8 mouse cellular contexts compared by ENCODE assay signal in the genomic region with DNA sequence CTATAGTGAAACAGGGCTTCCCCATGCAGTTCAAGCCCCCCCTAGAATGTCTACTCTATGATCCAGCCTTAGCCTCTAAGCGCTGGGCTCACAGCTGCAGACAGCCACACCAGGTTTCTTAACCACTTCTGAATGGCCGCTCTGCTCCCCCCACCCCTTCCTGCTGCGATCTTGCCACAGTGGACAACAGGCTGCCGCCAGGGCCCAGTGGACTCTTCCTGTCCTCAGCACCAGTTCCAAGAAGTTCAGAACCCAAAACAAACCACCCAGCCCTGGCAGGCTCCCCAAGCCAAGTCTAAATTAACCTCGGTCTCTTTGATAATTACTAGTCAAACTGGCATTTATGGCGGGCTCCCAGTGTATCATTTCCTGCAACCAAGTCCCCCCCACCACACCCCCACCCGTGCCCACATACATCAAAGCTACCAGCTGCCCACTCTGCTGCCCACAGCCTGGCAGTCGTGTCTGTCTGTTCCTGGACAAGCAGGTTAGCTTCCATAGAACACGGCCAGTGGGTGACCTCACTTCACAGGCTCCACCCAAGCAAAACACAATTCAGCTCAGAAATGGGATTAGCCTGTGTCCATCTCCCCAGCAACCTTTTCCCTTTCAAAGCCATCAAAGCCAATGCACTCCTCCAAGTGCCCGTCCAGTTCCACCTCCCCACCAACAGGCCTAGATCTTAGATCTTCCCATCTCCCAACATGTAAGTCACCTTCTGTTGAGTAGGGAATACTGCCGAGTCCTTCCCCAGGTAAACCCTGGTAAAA. TPM values are rescaled to one million over a fixed set of nuclear protein-coding genes. Genes with fewer than 3 reads are reported as not detected.
DNase-seq lines count a peak whose midpoint lies in the region; ATAC-seq and TF ChIP-seq lines count a peak whose summit lies in the region.

No protein-coding gene starts in this region.

- H3K36me3 ChIP-seq in embryonic facial prominence, embryonic 12.5 days, result peaks cover 29% of the 10 kb centered on the region
- H3K36me3 ChIP-seq in hindbrain, embryonic 15.5 days, result peaks cover 16% of the 10 kb centered on the region
- H3K36me3 ChIP-seq in liver, postnatal 0 days (replicated peaks; ENCODE audit: insufficient read depth, low read length), result peaks cover 37% of the 10 kb centered on the region

- DNase-seq in lung, adult 2 months, result no peak
- DNase-seq in lung, postnatal 14 days, result no peak
- DNase-seq in liver, postnatal 0 days, result peak; percentile 46
- DNase-seq in ovary, postnatal 36 days (ENCODE audit: low spot score), result no peak
- DNase-seq in ovary, adult 18-20 months (ENCODE audit: low spot score), result no peak
- DNase-seq in right cerebral cortex, postnatal 25 days, result no peak

- no peak for ATAC-seq in embryonic facial prominence, embryonic 12.5 days (ENCODE audit: insufficient number of reproducible peaks, insufficient read depth, low FRiP score, low TSS enrichment)
- ATAC-seq in hindbrain, embryonic 15.5 days (ENCODE audit: low FRiP score, low read depth), result no peak
- no peak for ATAC-seq in liver, postnatal 0 days

- WGBS in lung, adult 2 months, result 4% methylated on average over 11 of the region's 11 CpGs
- WGBS in embryonic facial prominence, embryonic 12.5 days, result 33% methylated on average over 11 of the region's 11 CpGs
- WGBS in hindbrain, embryonic 15.5 days, result 26% methylated on average over 11 of the region's 11 CpGs
- WGBS in liver, postnatal 0 days (ENCODE audit: insufficient replicate concordance), result 10% methylated on average over 11 of the region's 11 CpGs

- H3K27ac ChIP-seq in embryonic facial prominence, embryonic 12.5 days, result no peak overlapping the region
- H3K27ac ChIP-seq in hindbrain, embryonic 15.5 days (replicated peaks), result peak overlapping the region; percentile 92; the same call in 1 of the 2 replicates
- H3K27ac ChIP-seq in liver, postnatal 0 days (ENCODE audit: low read depth), result peak overlapping the region; percentile 87

- H3K9me3 ChIP-seq in embryonic facial prominence, embryonic 12.5 days, result peaks cover 6% of the 10 kb centered on the region; the same call in 1 of the 2 replicates
- no peaks in the 10 kb centered on the region for H3K9me3 ChIP-seq in hindbrain, embryonic 15.5 days
- no peaks in the 10 kb centered on the region for H3K9me3 ChIP-seq in liver, postnatal 0 days (ENCODE audit: low read length)

- no peaks in the 10 kb centered on the region for H3K27me3 ChIP-seq in embryonic facial prominence, embryonic 12.5 days
- H3K27me3 ChIP-seq in hindbrain, embryonic 15.5 days, result no peaks in the 10 kb centered on the region
- H3K27me3 ChIP-seq in liver, postnatal 0 days (ENCODE audit: insufficient read depth, low read length), result no peaks in the 10 kb centered on the region

- no peak for TF ChIP-seq POLR2A in lung, adult 2 months (IDR thresholded peaks at IDR 0.05; ENCODE audit: borderline replicate concordance, extremely low read depth, low read depth, low read length)

- peak overlapping the region; percentile 75 for H3K4me3 ChIP-seq in lung, adult 2 months (replicated peaks; ENCODE audit: extremely low read depth, low read depth, low read length)
- H3K4me3 ChIP-seq in embryonic facial prominence, embryonic 12.5 days, result peak overlapping the region; percentile 91
- H3K4me3 ChIP-seq in hindbrain, embryonic 15.5 days, result peak overlapping the region; percentile 79
- H3K4me3 ChIP-seq in liver, postnatal 0 days (ENCODE audit: low read depth, low read length), result peak overlapping the region; percentile 99

- peak overlapping the region; percentile 89 for H3K4me2 ChIP-seq in embryonic facial prominence, embryonic 12.5 days (replicated peaks)
- peak overlapping the region; percentile 95 for H3K4me2 ChIP-seq in hindbrain, embryonic 15.5 days
- H3K4me2 ChIP-seq in liver, postnatal 0 days (ENCODE audit: low read depth, low read length), result peak overlapping the region; percentile 95

- no peak for TF ChIP-seq CTCF in lung, adult 2 months (IDR thresholded peaks at IDR 0.05; ENCODE audit: insufficient read depth, low read length)
- no peak for TF ChIP-seq CTCF in liver, postnatal 0 days (IDR thresholded peaks at IDR 0.05; ENCODE audit: low read depth)

- TF ChIP-seq EP300 in liver, postnatal 0 days (IDR thresholded peaks at IDR 0.05; ENCODE audit: low read depth), result no peak

- H3K4me1 ChIP-seq in lung, adult 2 months (ENCODE audit: control insufficient read depth, insufficient read depth, low read length), result peaks cover 25% of the 10 kb centered on the region
- peaks cover 39% of the 10 kb centered on the region for H3K4me1 ChIP-seq in embryonic facial prominence, embryonic 12.5 days
- H3K4me1 ChIP-seq in hindbrain, embryonic 15.5 days (replicated peaks), result peaks cover 59% of the 10 kb centered on the region
- H3K4me1 ChIP-seq in liver, postnatal 0 days (ENCODE audit: insufficient read depth), result peaks cover 48% of the 10 kb centered on the region

- peak overlapping the region; percentile 94 for H3K9ac ChIP-seq in embryonic facial prominence, embryonic 12.5 days
- peak overlapping the region; percentile 87 for H3K9ac ChIP-seq in hindbrain, embryonic 15.5 days
- peak overlapping the region; percentile 99 for H3K9ac ChIP-seq in liver, postnatal 0 days (replicated peaks)

RNA-seq across cellular contexts. Expression of a gene that starts 2.2 kb away (rescaled TPM):
- 113 and 121 TPM in 2 replicates for polyA plus RNA-seq in lung, adult 2 months (2012; rRNA removed)
- 36.0 and 40.6 TPM in 2 replicates for polyA plus RNA-seq in embryonic facial prominence, embryonic 12.5 days (2016; fragmentation: Nextera tagmentation; extraction: Ambion mirVana)
- polyA plus RNA-seq in hindbrain, embryonic 15.5 days (2015; fragmentation: Nextera tagmentation; extraction: Ambion mirVana), result 42.5 and 46.6 TPM in 2 replicates
- polyA plus RNA-seq in liver, postnatal 0 days (2015; fragmentation: Nextera tagmentation; extraction: Ambion mirVana), result 8.1 and 8.3 TPM in 2 replicates

RNA-seq across cellular contexts. Expression of a gene that starts 16.4 kb away (rescaled TPM):
- 4.3 and 5.0 TPM in 2 replicates for polyA plus RNA-seq in lung, adult 2 months (2012; rRNA removed)
- 0.17 and 0.36 TPM in 2 replicates for polyA plus RNA-seq in embryonic facial prominence, embryonic 12.5 days (2016; fragmentation: Nextera tagmentation; extraction: Ambion mirVana)
- polyA plus RNA-seq in hindbrain, embryonic 15.5 days (2015; fragmentation: Nextera tagmentation; extraction: Ambion mirVana), result 0.19 and 0.47 TPM in 2 replicates
- 0.89 and 1.2 TPM in 2 replicates for polyA plus RNA-seq in liver, postnatal 0 days (2015; fragmentation: Nextera tagmentation; extraction: Ambion mirVana)

RNA-seq across cellular contexts. Expression of a gene that starts 16.7 kb away (rescaled TPM):
- polyA plus RNA-seq in lung, adult 2 months (2012; rRNA removed), result 99.2 and 132 TPM in 2 replicates
- 150 and 164 TPM in 2 replicates for polyA plus RNA-seq in embryonic facial prominence, embryonic 12.5 days (2016; fragmentation: Nextera tagmentation; extraction: Ambion mirVana)
- polyA plus RNA-seq in hindbrain, embryonic 15.5 days (2015; fragmentation: Nextera tagmentation; extraction: Ambion mirVana), result 152 TPM in 2 replicates
- 61.7 and 66.9 TPM in 2 replicates for polyA plus RNA-seq in liver, postnatal 0 days (2015; fragmentation: Nextera tagmentation; extraction: Ambion mirVana)

RNA-seq across cellular contexts. Expression of a gene that starts 43.0 kb away (rescaled TPM):
- polyA plus RNA-seq in lung, adult 2 months (2012; rRNA removed), result 0.62 and 17.3 TPM in 2 replicates
- 0.06 TPM in 1 of 2 replicates, not detected in the other for polyA plus RNA-seq in embryonic facial prominence, embryonic 12.5 days (2016; fragmentation: Nextera tagmentation; extraction: Ambion mirVana)
- polyA plus RNA-seq in hindbrain, embryonic 15.5 days (2015; fragmentation: Nextera tagmentation; extraction: Ambion mirVana), result 1.1 and 1.2 TPM in 2 replicates
- polyA plus RNA-seq in liver, postnatal 0 days (2015; fragmentation: Nextera tagmentation; extraction: Ambion mirVana), result not detected in 2 replicates

RNA-seq across cellular contexts. Expression of a gene that starts 43.6 kb away (rescaled TPM):
- 96.1 and 134 TPM in 2 replicates for polyA plus RNA-seq in lung, adult 2 months (2012; rRNA removed)
- 72.7 and 80.7 TPM in 2 replicates for polyA plus RNA-seq in embryonic facial prominence, embryonic 12.5 days (2016; fragmentation: Nextera tagmentation; extraction: Ambion mirVana)
- 56.0 and 60.7 TPM in 2 replicates for polyA plus RNA-seq in hindbrain, embryonic 15.5 days (2015; fragmentation: Nextera tagmentation; extraction: Ambion mirVana)
- polyA plus RNA-seq in liver, postnatal 0 days (2015; fragmentation: Nextera tagmentation; extraction: Ambion mirVana), result 7.6 and 8.1 TPM in 2 replicates
